Mouse (Mus musculus) c-Kit-negative CD71-positive TER-119-positive erythroid progenitor cells, embryonic 14.5 days (primary cell): ENCODE measurements around the gene Zfp446.
A peak's percentile ranks its signal among the peaks of the same experiment; 100 is the strongest.

ENCODE experiments used
- DNase-seq: peaks from one replicate; pipeline ENCODE4 v3.0.0-alpha.2; 2013; ENCODE audit warnings: low read depth, low spot score

The Zfp446 gene

DNA sequence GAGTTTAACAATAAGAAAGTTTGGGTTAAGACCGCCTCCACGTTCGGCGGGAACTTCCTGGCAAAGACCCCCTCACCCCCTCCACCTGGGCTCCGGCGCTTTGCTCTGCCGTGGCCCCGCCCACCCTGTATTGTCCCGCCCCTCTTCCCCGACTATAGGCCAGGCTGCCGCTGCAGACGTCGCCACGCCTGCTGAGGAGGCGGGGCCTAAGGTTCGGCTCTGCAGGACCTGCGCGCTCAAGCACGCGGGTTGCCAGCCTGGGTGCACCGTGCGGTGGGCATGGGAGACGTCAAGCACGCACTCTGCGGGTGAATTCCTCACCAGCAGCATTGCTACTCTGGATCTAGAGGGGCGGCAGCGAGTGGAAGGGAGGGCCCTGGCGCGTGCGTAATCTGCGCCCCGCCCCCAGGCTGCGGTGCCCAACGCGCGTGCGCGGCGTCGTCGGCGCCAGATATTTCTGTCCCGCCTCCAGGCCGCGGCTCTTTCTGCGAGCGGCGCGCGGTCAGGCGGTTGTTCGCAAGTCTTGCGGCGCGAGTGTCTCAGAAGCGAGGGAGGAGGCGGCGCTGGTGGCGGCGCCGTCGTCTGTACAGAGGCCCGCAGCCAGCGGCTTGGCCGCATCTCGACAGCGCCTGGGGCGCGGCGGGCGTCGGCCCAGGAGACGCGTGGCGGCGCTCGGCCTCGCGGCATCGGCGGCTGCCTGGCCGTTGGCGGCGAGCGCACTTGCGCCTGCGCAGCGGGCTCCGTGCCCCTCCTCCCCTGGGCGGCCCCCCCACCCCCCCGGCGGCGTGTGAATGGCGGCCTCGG is 46.5 kb downstream of the Zfp446 start:
- DNase-seq = peak; percentile 88

DNA sequence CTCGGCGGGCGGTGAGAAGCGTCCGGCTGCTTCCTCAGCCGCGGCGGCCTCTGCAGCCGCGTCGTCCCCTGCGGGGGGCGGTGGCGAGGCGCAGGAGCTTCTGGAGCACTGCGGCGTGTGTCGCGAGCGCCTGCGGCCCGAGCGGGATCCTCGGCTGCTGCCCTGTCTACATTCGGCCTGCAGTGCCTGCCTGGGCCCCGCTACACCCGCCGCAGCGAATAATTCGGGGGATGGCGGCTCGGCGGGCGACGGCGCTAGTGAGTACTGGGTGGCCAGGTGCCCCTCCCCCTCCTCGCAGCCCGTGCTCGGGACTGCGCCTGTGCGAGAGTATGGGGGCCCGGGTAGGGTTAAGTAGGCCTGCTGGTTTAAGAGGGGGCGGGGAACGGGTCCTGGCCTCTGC is 47.2 kb downstream of the Zfp446 start:
- no peak for DNase-seq

DNA sequence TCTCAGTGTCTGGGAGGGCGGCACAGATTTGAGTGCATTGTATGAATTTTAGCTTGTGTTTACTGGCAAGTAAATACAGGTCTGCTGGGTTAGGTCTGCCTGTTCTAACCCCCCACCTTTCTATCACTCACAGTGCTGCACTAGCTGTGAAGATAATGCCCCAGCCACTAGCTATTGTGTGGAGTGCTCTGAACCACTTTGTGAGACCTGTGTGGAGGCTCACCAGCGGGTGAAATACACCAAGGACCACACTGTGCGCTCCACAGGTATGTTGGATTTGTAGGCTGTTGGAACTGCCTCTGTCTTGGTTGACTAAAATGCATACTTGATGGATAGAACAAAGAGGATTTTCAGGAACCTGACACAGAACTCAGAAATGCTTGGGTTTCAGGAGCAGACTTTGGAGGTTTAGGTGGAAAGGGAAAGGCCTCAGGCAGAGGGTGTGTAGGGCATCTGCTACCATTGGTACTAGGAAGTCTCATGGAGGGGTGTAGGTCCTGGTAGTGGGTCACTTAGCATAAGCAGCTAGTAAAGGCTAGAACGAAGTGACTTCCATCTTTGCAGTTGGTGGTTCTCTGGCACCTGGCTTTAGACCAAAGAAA is 48.0 kb downstream of the Zfp446 start:
- no peak for DNase-seq

DNA sequence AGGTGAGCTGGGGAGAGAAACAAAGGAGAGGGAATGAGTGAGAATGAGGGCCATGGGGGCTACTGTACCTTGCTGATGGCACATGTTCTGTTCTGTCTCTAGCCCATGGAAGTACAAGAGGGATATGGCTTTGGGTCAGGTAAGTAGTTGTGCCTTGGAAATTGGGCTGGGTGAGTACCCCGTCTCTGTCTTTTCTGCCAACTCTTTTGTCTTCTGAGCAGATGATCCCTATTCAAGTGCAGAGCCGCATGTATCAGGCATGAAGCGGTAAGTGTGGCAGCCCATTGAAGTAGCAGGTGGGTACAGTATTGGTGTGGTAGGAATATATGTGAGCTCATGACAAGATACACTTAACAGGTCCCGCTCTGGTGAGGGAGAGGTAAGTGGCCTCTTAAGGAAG is 51.3 kb downstream of the Zfp446 start:
- DNase-seq = no peak

GRCm38 (mm10) chr7:13031069-13031468 is 53.4 kb downstream of the Zfp446 start:
- no peak for DNase-seq

GRCm38 (mm10) chr7:13031983-13032382 is 54.3 kb downstream of the Zfp446 start:
- DNase-seq = no peak

DNA sequence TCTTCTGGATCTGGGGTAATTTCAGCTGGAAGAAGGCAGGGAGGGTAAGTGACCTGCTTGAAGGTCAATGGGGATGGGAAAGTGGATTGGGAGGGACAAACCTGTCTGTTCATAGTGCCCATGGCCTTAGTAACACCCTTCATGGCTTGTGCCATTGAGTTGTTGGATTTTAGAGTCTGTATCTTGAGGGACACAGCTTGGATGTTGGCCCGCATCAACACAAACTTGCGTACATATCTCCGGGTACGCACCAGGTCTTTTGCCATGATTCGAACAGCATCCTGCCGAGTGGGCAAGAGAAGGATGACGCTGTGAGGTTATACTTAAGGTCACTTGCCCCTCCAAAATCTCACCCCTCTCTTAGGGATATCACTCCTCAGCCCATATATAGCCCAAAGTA is 54.9 kb downstream of the Zfp446 start:
- no peak for DNase-seq

GRCm38 (mm10) chr7:13033451-13034147 is 56.0 kb downstream of the Zfp446 start:
- no peak for DNase-seq

GRCm38 (mm10) chr7:13034148-13034977 is 56.7 kb downstream of the Zfp446 start, which contains the start of gene Chmp2a:
TSS of gene Chmp2a (minus strand) at chr7:13034807.
- peak; percentile 85 for DNase-seq
